Mouse (Mus musculus) forebrain, postnatal 0 days (tissue): ENCODE measurements around the gene Btnl9. TPM values are rescaled to one million over a fixed set of nuclear protein-coding genes. Genes with fewer than 3 reads are reported as not detected.
A peak's percentile ranks its signal among the peaks of the same experiment; 100 is the strongest.
"Not testable (repeated sequence)": the region's sequence is repeated elsewhere in the genome, so short reads cannot be mapped to it uniquely, and the experiment has no call there.

Source experiments
- ATAC-seq: fragments of 200-750 bp; cut with Nextera tagmentation; 2 replicates; pipeline ENCODE4 v1.8.0; 2017; ENCODE audit warnings: mild to moderate bottlenecking, moderate library complexity
- DNase-seq: peaks from one replicate; pipeline ENCODE4 v3.0.0-alpha.2; 2015
- H3K27ac ChIP-seq: fragments of 300-500 bp; sonication (generic); 2 replicates; pipeline ENCODE4 v1.5.1; 2014; ENCODE audit warnings: low read depth, mild to moderate bottlenecking, antibody characterized with exemption, low read length, moderate library complexity, mixed read lengths
- H3K27me3 ChIP-seq: fragments of 300-500 bp; sonication (generic); 2 replicates; pipeline ENCODE4 v1.6.1; 2014; ENCODE audit warnings: mild to moderate bottlenecking, low read length, mixed read lengths; ENCODE audit not compliant: insufficient read depth
- H3K36me3 ChIP-seq: fragments of 300-500 bp; sonication (generic); 2 replicates; pipeline ENCODE4 v1.6.1; 2014; ENCODE audit warnings: mild to moderate bottlenecking, moderate library complexity; ENCODE audit not compliant: insufficient read depth
- H3K4me1 ChIP-seq: fragments of 300-500 bp; sonication (generic); 2 replicates; pipeline ENCODE4 v1.6.1; 2014; ENCODE audit warnings: antibody characterized with exemption; ENCODE audit not compliant: insufficient read depth
- H3K4me2 ChIP-seq: fragments of 300-500 bp; sonication (generic); 2 replicates; pipeline ENCODE4 v1.6.1; 2014; ENCODE audit warnings: low read depth, mild to moderate bottlenecking, moderate library complexity
- H3K4me3 ChIP-seq: fragments of 300-500 bp; sonication (generic); 2 replicates; pipeline ENCODE4 v1.5.1; 2014; ENCODE audit warnings: low read depth, low read length, mixed read lengths
- H3K9ac ChIP-seq: fragments of 300-500 bp; sonication (generic); 2 replicates; pipeline ENCODE4 v1.6.1; 2014; ENCODE audit warnings: mild to moderate bottlenecking
- H3K9me3 ChIP-seq: fragments of 300-500 bp; sonication (generic); 2 replicates; pipeline ENCODE4 v1.6.1; 2016; ENCODE audit warnings: low read length
- CTCF ChIP-seq: sonication (generic); IDR thresholded peaks from 2 replicates; pipeline ENCODE4 v1.5.1; 2016; ENCODE audit warnings: antibody characterized with exemption, control low read depth, low read depth
- WGBS: fragments of 180-500 bp; shearing (Covaris S2); extraction: QIAGEN DNeasy Blood & Tissue Kit; methylation state at CpG from one replicate; pipeline ENCODE4 v1.1.7; 2014; 5-methylcytosine and 5-hydroxymethylcytosine counted together
- polyA plus RNA-seq: library from polyadenylated mRNA; unstranded; fragments of >200 nt; fragmentation: Nextera tagmentation; extraction: Ambion mirVana; gene quantifications from 2 replicates; pipeline ENCODE4 v1.2.1, GENCODE M21; 2015
- total RNA-seq: library from RNA; depleted of rRNA; stranded (reverse); fragments of >200 nt; gene quantifications from 2 replicates; pipeline ENCODE4 v1.2.3, GENCODE M21; 2014

The Btnl9 gene
- total and polyA plus RNA-seq, 2 experiments from 2014 or later, result 0.14 to 0.16 TPM

- no peaks in the 10 kb centered on the region for H3K9me3 ChIP-seq
- ATAC-seq (no peak), DNase-seq (no peak)
- no peak overlapping the region for H3K4me3 ChIP-seq
- no peaks in the 10 kb centered on the region for H3K27me3 ChIP-seq
- no peak overlapping the region for H3K27ac ChIP-seq
- no peak overlapping the region for H3K9ac ChIP-seq
- no peak for TF ChIP-seq CTCF
- H3K4me2 ChIP-seq, result no peak overlapping the region
- peaks cover 12% of the 10 kb centered on the region for H3K4me1 ChIP-seq
- H3K36me3 ChIP-seq, result no peaks in the 10 kb centered on the region
Measured at GRCm38 (mm10) chr11:49200666-49201065, 13.7 kb upstream of the Btnl9 start.

- no peak overlapping the region for H3K27ac ChIP-seq
- TF ChIP-seq CTCF, result no peak
- WGBS, result 89% methylated on average over 7 of the region's 7 CpGs
- H3K4me3 ChIP-seq, result no peak overlapping the region
- no peaks in the 10 kb centered on the region for H3K9me3 ChIP-seq
- no peaks in the 10 kb centered on the region for H3K36me3 ChIP-seq
- no peak overlapping the region for H3K4me2 ChIP-seq
- H3K9ac ChIP-seq, result no peak overlapping the region
- no peaks in the 10 kb centered on the region for H3K4me1 ChIP-seq
- ATAC-seq, result no peak
- no peaks in the 10 kb centered on the region for H3K27me3 ChIP-seq
- DNase-seq, result no peak
Measured at GRCm38 (mm10) chr11:49195819-49196322, 8.9 kb upstream of the Btnl9 start.

GRCm38 (mm10) chr11:49194771-49195170, 7.8 kb upstream of the Btnl9 start:
- not testable (repeated sequence) for ATAC-seq, H3K4me1 ChIP-seq, H3K9ac ChIP-seq, H3K27ac ChIP-seq, H3K27me3 ChIP-seq, DNase-seq, H3K4me2 ChIP-seq, H3K9me3 ChIP-seq, H3K36me3 ChIP-seq, H3K4me3 ChIP-seq
- WGBS, result 99% methylated on average over 9 of the region's 9 CpGs

GRCm38 (mm10) chr11:49191083-49191482, 4.1 kb upstream of the Btnl9 start:
- 56% methylated on average over 2 of the region's 2 CpGs for WGBS
- H3K9ac ChIP-seq, result no peak overlapping the region

GRCm38 (mm10) chr11:49189737-49190136, 2.8 kb upstream of the Btnl9 start:
- H3K9ac ChIP-seq, result no peak overlapping the region
- 6% methylated on average over 7 of the region's 7 CpGs for WGBS
- no peaks in the 10 kb centered on the region for H3K27me3 ChIP-seq
- no peaks in the 10 kb centered on the region for H3K9me3 ChIP-seq
- ATAC-seq (no peak), DNase-seq (peak; percentile 58)
- no peaks in the 10 kb centered on the region for H3K4me1 ChIP-seq
- H3K4me3 ChIP-seq, result no peak overlapping the region
- TF ChIP-seq CTCF, result peak; percentile 68
- H3K4me2 ChIP-seq, result no peak overlapping the region
- no peaks in the 10 kb centered on the region for H3K36me3 ChIP-seq
- H3K27ac ChIP-seq, result no peak overlapping the region

More at GRCm38 (mm10) chr11:49191083-49191482, 4.1 kb upstream of the Btnl9 start:
- DNase-seq, result no peak
- Histone ChIP-seq H3K27me3 (no peaks in the 10 kb centered on the region), H3K4me2 (no peak overlapping the region), H3K9me3 (no peaks in the 10 kb centered on the region), H3K36me3 (no peaks in the 10 kb centered on the region), H3K4me3 (no peak overlapping the region), H3K4me1 (no peaks in the 10 kb centered on the region), H3K27ac (no peak overlapping the region)
- no peak for TF ChIP-seq CTCF
- no peak for ATAC-seq

- ATAC-seq, result no peak
- Histone ChIP-seq H3K27me3 (no peaks in the 10 kb centered on the region), H3K27ac (no peak overlapping the region), H3K9me3 (no peaks in the 10 kb centered on the region), H3K36me3 (no peaks in the 10 kb centered on the region), H3K9ac (no peak overlapping the region), H3K4me3 (no peak overlapping the region), H3K4me1 (no peaks in the 10 kb centered on the region), H3K4me2 (no peak overlapping the region)
- no peak for DNase-seq
- TF ChIP-seq CTCF, result no peak
- WGBS, result 79% methylated on average over 10 of the region's 10 CpGs
Measured at GRCm38 (mm10) chr11:49187701-49188100, 742 bp upstream of the Btnl9 start.

GRCm38 (mm10) chr11:49186452-49186851, 507 bp downstream of the Btnl9 start:
- Histone ChIP-seq H3K4me2 (no peak overlapping the region), H3K36me3 (no peaks in the 10 kb centered on the region), H3K27ac (no peak overlapping the region), H3K9me3 (no peaks in the 10 kb centered on the region), H3K4me1 (no peaks in the 10 kb centered on the region), H3K9ac (no peak overlapping the region), H3K27me3 (no peaks in the 10 kb centered on the region), H3K4me3 (no peak overlapping the region)
- ATAC-seq (no peak), DNase-seq (no peak)
- WGBS, result 77% methylated on average over 6 of the region's 6 CpGs
- no peak for TF ChIP-seq CTCF

- no peak overlapping the region for H3K27ac ChIP-seq
- no peaks in the 10 kb centered on the region for H3K27me3 ChIP-seq
- no peak overlapping the region for H3K9ac ChIP-seq
- 62% methylated on average over 1 of the region's 1 CpGs for WGBS
- H3K36me3 ChIP-seq, result no peaks in the 10 kb centered on the region
- H3K9me3 ChIP-seq, result no peaks in the 10 kb centered on the region
- DNase-seq (no peak), ATAC-seq (no peak)
- no peaks in the 10 kb centered on the region for H3K4me1 ChIP-seq
- no peak for TF ChIP-seq CTCF
- no peak overlapping the region for H3K4me3 ChIP-seq
- no peak overlapping the region for H3K4me2 ChIP-seq
Measured at GRCm38 (mm10) chr11:49183172-49183571, 3.8 kb downstream of the Btnl9 start.

- not testable (repeated sequence) for H3K36me3 ChIP-seq, H3K27ac ChIP-seq, H3K4me3 ChIP-seq, H3K4me2 ChIP-seq, H3K4me1 ChIP-seq, DNase-seq, H3K27me3 ChIP-seq, H3K9ac ChIP-seq, H3K9me3 ChIP-seq, ATAC-seq
- 86% methylated on average over 4 of the region's 4 CpGs for WGBS
Measured at GRCm38 (mm10) chr11:49176047-49176779, 10.7 kb downstream of the Btnl9 start.
